Mouse (Mus musculus): ENCODE data around the gene Trim71. TPM values are rescaled to one million over a fixed set of nuclear protein-coding genes. Genes with fewer than 3 reads are reported as not detected.

The Trim71 gene
- polyA plus RNA-seq (2014; fragmentation: Nextera tagmentation; extraction: Ambion mirVana): 3.7 and 4.0 TPM in 2 replicates

GRCm38 (mm10) chr9:114563761-114564606 lies at the start of gene Trim71:
Trim71 (minus strand) TSS chr9:114564369.
- Histone ChIP-seq H3K36me3 (ENCODE audit: control insufficient read depth, insufficient read depth, low read length) (no peaks in the 10 kb centered on the region), H3K27ac (replicated peaks; ENCODE audit: low read depth, low read length) (peak within 1 kb of the TSS; percentile 99), H3K27me3 (ENCODE audit: control insufficient read depth, insufficient read depth, low read length) (no peaks in the 10 kb centered on the region), H3K4me1 (ENCODE audit: control insufficient read depth, insufficient read depth, low read length) (peaks cover 11% of the 10 kb centered on the region), H3K9me3 (ENCODE audit: control insufficient read depth, low read length) (no peaks in the 10 kb centered on the region), H3K9ac (ENCODE audit: low read length) (peak within 1 kb of the TSS; percentile 97), H3K4me2 (ENCODE audit: low read depth, severe bottlenecking) (peak within 1 kb of the TSS; percentile 94), H3K4me3 (ENCODE audit: low read depth, low read length) (peak within 1 kb of the TSS; percentile 82)
- peak; percentile 84 for DNase-seq (ENCODE audit: low spot score)
- ATAC-seq (ENCODE audit: insufficient number of reproducible peaks, low FRiP score, low TSS enrichment, low read depth): peak; percentile 54
- WGBS: under 1% methylated on average over 90 of the region's 91 CpGs

- no peaks in the 10 kb centered on the region for H3K4me1 ChIP-seq (ENCODE audit: control insufficient read depth, insufficient read depth, low read length)
- H3K27ac ChIP-seq (replicated peaks; ENCODE audit: low read depth, low read length): no peak overlapping the region
- no peak for DNase-seq (ENCODE audit: low spot score)
- H3K4me2 ChIP-seq (ENCODE audit: low read depth, severe bottlenecking): no peak overlapping the region
- no peak overlapping the region for H3K9ac ChIP-seq (ENCODE audit: low read length)
- peaks cover 21% of the 10 kb centered on the region for H3K36me3 ChIP-seq (ENCODE audit: control insufficient read depth, insufficient read depth, low read length)
- H3K9me3 ChIP-seq (ENCODE audit: control insufficient read depth, low read length): no peaks in the 10 kb centered on the region
- no peak overlapping the region for H3K4me3 ChIP-seq (ENCODE audit: low read depth, low read length)
- 96% methylated on average over 4 of the region's 4 CpGs for WGBS
- no peaks in the 10 kb centered on the region for H3K27me3 ChIP-seq (ENCODE audit: control insufficient read depth, insufficient read depth, low read length)
- no peak for ATAC-seq (ENCODE audit: insufficient number of reproducible peaks, low FRiP score, low TSS enrichment, low read depth)
Observed at GRCm38 (mm10) chr9:114613026-114613425, 48.9 kb upstream of the Trim71 start.

GRCm38 (mm10) chr9:114612566-114612965 lies 48.4 kb upstream of the Trim71 start:
- Histone ChIP-seq H3K4me2 (ENCODE audit: low read depth, severe bottlenecking) (no peak overlapping the region), H3K9me3 (ENCODE audit: control insufficient read depth, low read length) (no peaks in the 10 kb centered on the region), H3K4me3 (ENCODE audit: low read depth, low read length) (no peak overlapping the region), H3K36me3 (ENCODE audit: control insufficient read depth, insufficient read depth, low read length) (peaks cover 20% of the 10 kb centered on the region), H3K4me1 (ENCODE audit: control insufficient read depth, insufficient read depth, low read length) (no peaks in the 10 kb centered on the region), H3K27me3 (ENCODE audit: control insufficient read depth, insufficient read depth, low read length) (no peaks in the 10 kb centered on the region), H3K27ac (replicated peaks; ENCODE audit: low read depth, low read length) (no peak overlapping the region), H3K9ac (ENCODE audit: low read length) (no peak overlapping the region)
- WGBS: 90% methylated on average over 4 of the region's 4 CpGs
- no peak for ATAC-seq (ENCODE audit: insufficient number of reproducible peaks, low FRiP score, low TSS enrichment, low read depth)
- DNase-seq (ENCODE audit: low spot score): no peak

GRCm38 (mm10) chr9:114610266-114610665 lies 46.1 kb upstream of the Trim71 start:
- H3K9ac ChIP-seq (ENCODE audit: low read length): no peak overlapping the region
- ATAC-seq (ENCODE audit: insufficient number of reproducible peaks, low FRiP score, low TSS enrichment, low read depth) (0 out of 2 replicates have a peak, but pooled peaks have one; percentile 35), DNase-seq (ENCODE audit: low spot score) (no peak)
- no peaks in the 10 kb centered on the region for H3K4me1 ChIP-seq (ENCODE audit: control insufficient read depth, insufficient read depth, low read length)
- no peaks in the 10 kb centered on the region for H3K27me3 ChIP-seq (ENCODE audit: control insufficient read depth, insufficient read depth, low read length)
- H3K4me2 ChIP-seq (ENCODE audit: low read depth, severe bottlenecking): no peak overlapping the region
- H3K9me3 ChIP-seq (ENCODE audit: control insufficient read depth, low read length): no peaks in the 10 kb centered on the region
- 93% methylated on average over 3 of the region's 3 CpGs for WGBS
- peaks cover 18% of the 10 kb centered on the region for H3K36me3 ChIP-seq (ENCODE audit: control insufficient read depth, insufficient read depth, low read length)
- no peak overlapping the region for H3K27ac ChIP-seq (replicated peaks; ENCODE audit: low read depth, low read length)
- H3K4me3 ChIP-seq (ENCODE audit: low read depth, low read length): no peak overlapping the region

- Histone ChIP-seq H3K27ac (replicated peaks; ENCODE audit: low read depth, low read length) (no peak overlapping the region), H3K27me3 (ENCODE audit: control insufficient read depth, insufficient read depth, low read length) (no peaks in the 10 kb centered on the region), H3K36me3 (ENCODE audit: control insufficient read depth, insufficient read depth, low read length) (peaks cover 10% of the 10 kb centered on the region; the same call in 1 of the 2 replicates), H3K4me3 (ENCODE audit: low read depth, low read length) (no peak overlapping the region), H3K9me3 (ENCODE audit: control insufficient read depth, low read length) (no peaks in the 10 kb centered on the region), H3K4me1 (ENCODE audit: control insufficient read depth, insufficient read depth, low read length) (no peaks in the 10 kb centered on the region), H3K4me2 (ENCODE audit: low read depth, severe bottlenecking) (no peak overlapping the region), H3K9ac (ENCODE audit: low read length) (no peak overlapping the region)
- no peak for DNase-seq (ENCODE audit: low spot score)
- ATAC-seq (ENCODE audit: insufficient number of reproducible peaks, low FRiP score, low TSS enrichment, low read depth): no peak
- 70% methylated on average over 12 of the region's 12 CpGs for WGBS
Observed at GRCm38 (mm10) chr9:114603876-114604540, 39.8 kb upstream of the Trim71 start.

GRCm38 (mm10) chr9:114601096-114601495 lies 36.9 kb upstream of the Trim71 start:
- Histone ChIP-seq H3K4me2 (ENCODE audit: low read depth, severe bottlenecking) (no peak overlapping the region), H3K9me3 (ENCODE audit: control insufficient read depth, low read length) (no peaks in the 10 kb centered on the region), H3K4me3 (ENCODE audit: low read depth, low read length) (no peak overlapping the region), H3K4me1 (ENCODE audit: control insufficient read depth, insufficient read depth, low read length) (no peaks in the 10 kb centered on the region), H3K9ac (ENCODE audit: low read length) (no peak overlapping the region), H3K27ac (replicated peaks; ENCODE audit: low read depth, low read length) (no peak overlapping the region), H3K36me3 (ENCODE audit: control insufficient read depth, insufficient read depth, low read length) (peaks cover 9% of the 10 kb centered on the region; the same call in 1 of the 2 replicates), H3K27me3 (ENCODE audit: control insufficient read depth, insufficient read depth, low read length) (no peaks in the 10 kb centered on the region)
- ATAC-seq (ENCODE audit: insufficient number of reproducible peaks, low FRiP score, low TSS enrichment, low read depth) (no peak), DNase-seq (ENCODE audit: low spot score) (no peak)
- WGBS: 97% methylated on average over 1 of the region's 1 CpGs

GRCm38 (mm10) chr9:114585017-114585345 lies 20.8 kb upstream of the Trim71 start:
- no peaks in the 10 kb centered on the region for H3K27me3 ChIP-seq (ENCODE audit: control insufficient read depth, insufficient read depth, low read length)
- no peak overlapping the region for H3K4me3 ChIP-seq (ENCODE audit: low read depth, low read length)
- peaks cover 7% of the 10 kb centered on the region; the same call in 1 of the 2 replicates for H3K4me1 ChIP-seq (ENCODE audit: control insufficient read depth, insufficient read depth, low read length)
- WGBS: 34% methylated on average over 5 of the region's 5 CpGs
- no peak overlapping the region; the same call in 1 of the 2 replicates for H3K4me2 ChIP-seq (ENCODE audit: low read depth, severe bottlenecking)
- ATAC-seq (ENCODE audit: insufficient number of reproducible peaks, low FRiP score, low TSS enrichment, low read depth) (no peak), DNase-seq (ENCODE audit: low spot score) (peak; percentile 37)
- H3K9me3 ChIP-seq (ENCODE audit: control insufficient read depth, low read length): no peaks in the 10 kb centered on the region
- no peak overlapping the region for H3K9ac ChIP-seq (ENCODE audit: low read length)
- no peak overlapping the region for H3K27ac ChIP-seq (replicated peaks; ENCODE audit: low read depth, low read length)
- peaks cover 4% of the 10 kb centered on the region for H3K36me3 ChIP-seq (ENCODE audit: control insufficient read depth, insufficient read depth, low read length)

- WGBS: 3% methylated on average over 31 of the region's 31 CpGs
- peak overlapping the region; percentile 31 for H3K4me3 ChIP-seq (ENCODE audit: low read depth, low read length)
- peaks cover 4% of the 10 kb centered on the region for H3K36me3 ChIP-seq (ENCODE audit: control insufficient read depth, insufficient read depth, low read length)
- peak overlapping the region; percentile 73 for H3K4me2 ChIP-seq (ENCODE audit: low read depth, severe bottlenecking)
- H3K27ac ChIP-seq (replicated peaks; ENCODE audit: low read depth, low read length): peak overlapping the region; percentile 47; the same call in 1 of the 2 replicates
- peaks cover 7% of the 10 kb centered on the region; the same call in 1 of the 2 replicates for H3K4me1 ChIP-seq (ENCODE audit: control insufficient read depth, insufficient read depth, low read length)
- H3K27me3 ChIP-seq (ENCODE audit: control insufficient read depth, insufficient read depth, low read length): no peaks in the 10 kb centered on the region
- DNase-seq (ENCODE audit: low spot score) (peak; percentile 57), ATAC-seq (ENCODE audit: insufficient number of reproducible peaks, low FRiP score, low TSS enrichment, low read depth) (peak; percentile 49; the same call in 1 of the 2 replicates)
- no peaks in the 10 kb centered on the region for H3K9me3 ChIP-seq (ENCODE audit: control insufficient read depth, low read length)
- peak overlapping the region; percentile 43; the same call in 1 of the 2 replicates for H3K9ac ChIP-seq (ENCODE audit: low read length)
Observed at GRCm38 (mm10) chr9:114584183-114585016, 20.2 kb upstream of the Trim71 start.
